ENCODE assay signal across 12 mouse cellular contexts in genomic region chr14:47395462-47396026, GRCm38 (mm10). TPM values are rescaled to one million over a fixed set of nuclear protein-coding genes. Genes with fewer than 3 reads are reported as not detected.
DNase-seq lines count a peak whose midpoint lies in the region; ATAC-seq and TF ChIP-seq lines count a peak whose summit lies in the region.
"Had no signal": no experiment of that assay in that cellular context is flagged by ENCODE, and none has a peak within 500 bp of the region (broad histone marks: within the 10 kb centered on the region; RNA-seq: fewer than 3 reads in every experiment).

No protein-coding gene starts in this region.

- H3K4me1 ChIP-seq in neural tube, embryonic 14.5 days (ENCODE audit: control insufficient read depth, insufficient read depth, low read length): no peaks in the 10 kb centered on the region
- H3K4me1 ChIP-seq: intestine, embryonic 15.5 days had no signal

- DNase-seq in gastrocnemius, adult 2 months: no peak
- DNase-seq in gastrocnemius, postnatal 36 days: no peak
- DNase-seq in urinary bladder, postnatal 36 days (ENCODE audit: low spot score in 2 of 2): peak; percentile 33 to 43
- no peak for DNase-seq in urinary bladder, postnatal 4 days (ENCODE audit: low spot score in 2 of 2)
- no peak for DNase-seq in embryo, embryonic 10.5 days (ENCODE audit: low spot score)
- no peak for DNase-seq in kidney, postnatal 36 days
- no peak for DNase-seq in frontal cortex, postnatal 25 days (ENCODE audit: low spot score in 2 of 2)
- DNase-seq: adrenal gland, adult 8-10 months; layer of hippocampus, adult 9-11 months had no signal

- H3K36me3 ChIP-seq in neural tube, embryonic 14.5 days (ENCODE audit: control insufficient read depth, insufficient read depth, low read length): no peaks in the 10 kb centered on the region

- WGBS in neural tube, embryonic 14.5 days: 37% methylated on average over 15 of the region's 15 CpGs

- H3K4me3 ChIP-seq in gastrocnemius, adult 2 months: peak overlapping the region; percentile 30; the same call in 1 of the 2 replicates
- no peak overlapping the region for H3K4me3 ChIP-seq in neural tube, embryonic 14.5 days (ENCODE audit: low read depth, low read length)
- H3K4me3 ChIP-seq: intestine, embryonic 15.5 days had no signal

- H3K9me3 ChIP-seq in neural tube, embryonic 14.5 days (ENCODE audit: control insufficient read depth, low read length): no peaks in the 10 kb centered on the region
- H3K9me3 ChIP-seq: intestine, embryonic 15.5 days had no signal

- H3K27ac ChIP-seq in gastrocnemius, adult 2 months: no peak overlapping the region
- H3K27ac ChIP-seq in neural tube, embryonic 14.5 days (ENCODE audit: low read depth, low read length): no peak overlapping the region
- H3K27ac ChIP-seq: intestine, embryonic 15.5 days; liver, embryonic 14.5 days had no signal

- H3K27me3 ChIP-seq in neural tube, embryonic 14.5 days (ENCODE audit: control insufficient read depth, insufficient read depth, low read length): no peaks in the 10 kb centered on the region
- H3K27me3 ChIP-seq: intestine, embryonic 15.5 days had no signal

- intact Hi-C loops in gastrocnemius, adult 2 months (cut with DNase I): loop anchor here (1.0 to 5.0 kb wide), 3 partner anchors 61 to 518 kb away; partner anchors contain the start of gene Mapk1ip1l
- intact Hi-C loops in gastrocnemius, postnatal 36 days (cut with DNase I): loop anchor here (2.0 kb wide), 1 partner anchor 61 kb away; no protein-coding TSS in a partner anchor

- no peak overlapping the region for H3K4me2 ChIP-seq in neural tube, embryonic 14.5 days (ENCODE audit: low read depth, low read length)
- H3K4me2 ChIP-seq: intestine, embryonic 15.5 days had no signal

- no peak overlapping the region for H3K9ac ChIP-seq in neural tube, embryonic 14.5 days (replicated peaks; ENCODE audit: low read depth, low read length)
- H3K9ac ChIP-seq: intestine, embryonic 15.5 days; liver, embryonic 14.5 days had no signal

- peak; percentile 47; the same call in 1 of the 2 replicates for ATAC-seq in neural tube, embryonic 14.5 days (ENCODE audit: low read depth)

- TF ChIP-seq CTCF in gastrocnemius, adult 2 months (IDR thresholded peaks at IDR 0.05): no peak

RNA-seq across cellular contexts. Expression of gene Dlgap5, which starts 22.7 kb away (rescaled TPM):
- not detected for total RNA-seq in gastrocnemius, adult 2 months (2021)
- under 1 TPM; 0.49 to 0.56 TPM for total RNA-seq in gastrocnemius, postnatal 36 days (2021)
- polyA plus RNA-seq in neural tube, embryonic 14.5 days (2014; fragmentation: Nextera tagmentation; extraction: Ambion mirVana): 4.0 and 5.4 TPM in 2 replicates

RNA-seq across cellular contexts. Expression of gene Lgals3, which starts 28.0 kb away (rescaled TPM):
- total RNA-seq in gastrocnemius, adult 2 months (2021): 1 to 10 TPM; 2.9 to 4.0 TPM
- total RNA-seq in gastrocnemius, postnatal 36 days (2021): 1 to 10 TPM; 2.8 to 5.8 TPM
- 2.1 and 2.2 TPM in 2 replicates for polyA plus RNA-seq in neural tube, embryonic 14.5 days (2014; fragmentation: Nextera tagmentation; extraction: Ambion mirVana)

RNA-seq across cellular contexts. Expression of gene Fbxo34, which starts 54.7 kb away (rescaled TPM):
- total RNA-seq in gastrocnemius, adult 2 months (2021): 10 to 100 TPM; 10.7 to 12.3 TPM
- 10 to 100 TPM in 1 of 2 experiments, 1 to 10 TPM in 1; 9.1 to 11.0 TPM for total RNA-seq in gastrocnemius, postnatal 36 days (2021)
- polyA plus RNA-seq in neural tube, embryonic 14.5 days (2014; fragmentation: Nextera tagmentation; extraction: Ambion mirVana): 37.6 and 38.7 TPM in 2 replicates

Comparison
In these comparisons a context has a peak if more than half of its experiments do, and no peak if none do; other contexts are left out.
1. DNase-seq: peak in urinary bladder, postnatal 36 days (2 of 2); none in gastrocnemius, adult 2 months (single experiment), gastrocnemius, postnatal 36 days (0 of 2), urinary bladder, postnatal 4 days (0 of 2), embryo, embryonic 10.5 days (single experiment), kidney, postnatal 36 days (0 of 2) and frontal cortex, postnatal 25 days (0 of 2).